Mouse (Mus musculus) embryonic fibroblast, embryonic 13.5 days (primary cell): ENCODE results near the gene Gpsm2. TPM values are rescaled to one million over a fixed set of nuclear protein-coding genes. Genes with fewer than 3 reads are reported as not detected.
A peak's percentile ranks its signal among the peaks of the same experiment; 100 is the strongest.

Source experiments
- H3K27ac ChIP-seq: 2 replicates; pipeline ENCODE4 v1.5.1; 2012; ENCODE audit warnings: low read length, control low read depth, inconsistent platforms; ENCODE audit not compliant: insufficient read depth
- H3K4me1 ChIP-seq: 2 replicates; pipeline ENCODE4 v1.6.1; 2011; ENCODE audit warnings: low read length; ENCODE audit not compliant: control insufficient read depth, insufficient read depth
- H3K4me3 ChIP-seq: 2 replicates; pipeline ENCODE4 v1.5.1; 2011; ENCODE audit warnings: mild to moderate bottlenecking, control low read depth, low read length; ENCODE audit not compliant: insufficient read depth
- CTCF ChIP-seq: IDR thresholded peaks from 2 replicates; pipeline ENCODE4 v1.5.1; 2011; ENCODE audit warnings: mild to moderate bottlenecking, control low read depth, low read length, moderate library complexity, borderline replicate concordance; ENCODE audit not compliant: insufficient read depth
- POLR2A ChIP-seq: IDR thresholded peaks from 2 replicates; pipeline ENCODE4 v1.6.1; 2011; ENCODE audit warnings: low read depth, mild to moderate bottlenecking, control low read depth, low read length, moderate library complexity
- polyA plus RNA-seq: library from polyadenylated mRNA; stranded (reverse); fragments of >200 nt; gene quantifications from 2 replicates; pipeline ENCODE4 v1.2.4, GENCODE M21; 2011; ENCODE audit warnings: low read depth; ENCODE audit not compliant: missing spikeins, insufficient read length

Gpsm2 gene
- polyA plus RNA-seq, 1 experiment, result 56.0 TPM

- H3K27ac ChIP-seq, result no peak overlapping the region
- TF ChIP-seq POLR2A (no peak), CTCF (no peak)
- no peaks in the 10 kb centered on the region for H3K4me1 ChIP-seq
- H3K4me3 ChIP-seq, result no peak overlapping the region
These were observed 8.2 kb upstream of the Gpsm2 start for GRCm38 (mm10) chr3:108730316-108730715.

DNA sequence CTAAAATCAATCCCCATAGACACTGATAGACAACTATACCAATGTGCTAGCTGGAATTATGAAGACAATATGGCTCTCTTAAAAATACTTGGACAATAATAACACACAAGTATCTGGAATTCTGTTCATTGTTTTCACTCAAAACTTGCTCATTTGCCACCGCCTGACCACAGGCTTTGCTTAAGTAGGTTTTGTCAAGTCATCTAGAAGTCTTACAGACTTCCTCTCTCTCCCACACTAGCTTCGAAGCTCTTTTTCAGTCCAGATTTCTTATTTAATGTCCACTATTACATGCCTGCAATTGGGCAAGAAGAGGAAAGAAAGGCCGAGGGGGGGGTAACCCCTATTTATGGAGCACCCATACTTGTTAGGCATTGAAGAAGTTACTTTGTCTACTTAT, 5.7 kb upstream of the Gpsm2 start:
- Histone ChIP-seq H3K27ac (no peak overlapping the region), H3K4me3 (no peak overlapping the region), H3K4me1 (no peaks in the 10 kb centered on the region)
- TF ChIP-seq CTCF (no peak), POLR2A (no peak)

GRCm38 (mm10) chr3:108727344-108727743, 5.2 kb upstream of the Gpsm2 start:
- Histone ChIP-seq H3K4me3 (no peak overlapping the region), H3K4me1 (no peaks in the 10 kb centered on the region), H3K27ac (no peak overlapping the region)
- TF ChIP-seq CTCF, result no peak
- no peak for TF ChIP-seq POLR2A

DNA sequence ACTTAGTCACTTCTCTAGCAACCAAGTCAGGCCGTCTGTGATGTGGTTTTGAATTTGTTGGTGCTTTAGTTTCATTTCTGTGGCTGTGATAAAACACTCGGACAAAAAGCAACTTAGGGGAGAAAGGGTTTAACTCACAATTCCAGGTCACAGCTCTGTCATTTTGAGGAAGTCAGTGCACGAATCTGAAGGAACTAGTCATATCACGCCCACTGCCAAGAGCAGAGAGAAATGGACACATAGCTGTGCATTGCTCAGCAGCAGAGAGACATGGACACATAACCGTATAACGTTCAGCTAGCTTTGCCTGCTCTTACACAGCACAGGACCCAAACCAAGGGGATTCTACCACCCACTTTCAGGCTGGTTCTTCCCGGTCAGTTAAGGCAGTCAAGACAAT, 4.3 kb upstream of the Gpsm2 start:
- Histone ChIP-seq H3K4me1 (no peaks in the 10 kb centered on the region), H3K4me3 (no peak overlapping the region), H3K27ac (no peak overlapping the region)
- TF ChIP-seq CTCF (no peak), POLR2A (no peak)

DNA sequence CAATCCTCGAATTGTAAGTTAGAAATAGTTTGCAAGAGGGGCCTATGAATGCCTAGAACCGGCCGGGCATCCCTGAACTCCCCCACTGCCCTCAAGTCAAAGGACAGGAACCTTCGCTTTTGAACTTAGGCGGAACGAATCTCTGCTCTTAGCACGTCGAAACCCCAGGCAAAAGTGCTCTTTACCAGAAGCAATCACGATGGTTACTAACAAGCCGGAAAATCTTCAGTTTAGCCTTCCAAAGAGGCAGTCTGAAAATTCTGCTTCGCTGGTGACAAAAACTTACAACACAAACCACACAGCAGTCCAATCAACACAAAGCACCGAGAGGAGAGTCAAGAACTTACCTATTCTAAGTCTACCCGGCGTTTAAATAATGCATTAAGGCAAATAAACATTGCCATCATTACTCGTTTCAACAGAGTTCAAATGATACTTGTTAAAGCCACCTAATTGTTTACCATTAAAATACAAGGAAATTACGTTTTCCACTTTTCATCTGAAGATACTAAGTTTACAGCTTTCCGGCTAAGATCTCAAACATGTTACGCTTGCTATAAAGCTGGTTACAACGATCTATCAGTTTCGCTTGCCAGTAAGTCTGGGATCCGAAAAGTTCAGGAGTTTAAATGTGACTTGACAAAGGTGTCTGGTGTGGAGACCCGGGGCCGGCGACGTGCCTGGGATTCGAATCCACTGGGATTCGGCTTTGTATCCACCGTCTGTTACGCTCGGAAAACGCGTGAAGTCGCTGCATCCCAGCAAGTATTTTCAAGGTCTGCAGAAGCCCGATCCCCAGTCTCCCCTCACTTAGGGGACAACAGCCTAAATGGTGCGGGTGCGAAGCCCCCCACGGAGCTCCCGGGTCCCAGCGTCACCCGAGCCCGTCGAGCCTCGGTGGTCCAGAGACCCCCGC, 775 bp downstream of the Gpsm2 start:
- TF ChIP-seq POLR2A (no peak), CTCF (no peak; the same call in 1 of the 2 replicates)
- H3K4me3 ChIP-seq, result peak overlapping the region; percentile 89
- peaks cover 3% of the 10 kb centered on the region for H3K4me1 ChIP-seq

DNA sequence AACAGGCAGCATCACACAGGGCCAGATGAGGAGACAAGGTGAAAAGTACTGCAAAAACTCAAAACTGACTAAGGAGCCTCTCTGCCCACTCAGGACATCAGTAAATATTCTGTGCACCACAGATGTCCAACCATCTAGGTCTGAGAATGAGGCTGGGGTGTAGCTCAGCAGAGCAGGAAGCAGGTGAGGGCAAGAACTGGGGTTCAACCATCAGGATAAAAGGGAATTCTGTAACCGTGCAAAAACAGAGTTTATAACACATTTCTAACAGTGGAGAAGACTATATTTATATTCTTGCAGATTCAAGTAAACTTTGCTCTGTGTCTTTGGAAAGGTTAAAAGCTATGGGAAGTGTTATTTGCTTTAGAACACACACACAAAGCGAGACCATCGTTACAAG, 2.3 kb downstream of the Gpsm2 start:
- Histone ChIP-seq H3K4me1 (peaks cover 3% of the 10 kb centered on the region), H3K27ac (no peak overlapping the region), H3K4me3 (no peak overlapping the region)
- TF ChIP-seq CTCF (no peak), POLR2A (no peak)

More for the DNA sequence above, 775 bp downstream of the Gpsm2 start:
- peak overlapping the region; percentile 28; the same call in 1 of the 2 replicates for H3K27ac ChIP-seq

GRCm38 (mm10) chr3:108719357-108719756, 2.8 kb downstream of the Gpsm2 start:
- H3K4me1 ChIP-seq, result peaks cover 3% of the 10 kb centered on the region
- H3K4me3 ChIP-seq, result no peak overlapping the region
- H3K27ac ChIP-seq, result no peak overlapping the region
- no peak for TF ChIP-seq POLR2A
- TF ChIP-seq CTCF, result no peak

DNA sequence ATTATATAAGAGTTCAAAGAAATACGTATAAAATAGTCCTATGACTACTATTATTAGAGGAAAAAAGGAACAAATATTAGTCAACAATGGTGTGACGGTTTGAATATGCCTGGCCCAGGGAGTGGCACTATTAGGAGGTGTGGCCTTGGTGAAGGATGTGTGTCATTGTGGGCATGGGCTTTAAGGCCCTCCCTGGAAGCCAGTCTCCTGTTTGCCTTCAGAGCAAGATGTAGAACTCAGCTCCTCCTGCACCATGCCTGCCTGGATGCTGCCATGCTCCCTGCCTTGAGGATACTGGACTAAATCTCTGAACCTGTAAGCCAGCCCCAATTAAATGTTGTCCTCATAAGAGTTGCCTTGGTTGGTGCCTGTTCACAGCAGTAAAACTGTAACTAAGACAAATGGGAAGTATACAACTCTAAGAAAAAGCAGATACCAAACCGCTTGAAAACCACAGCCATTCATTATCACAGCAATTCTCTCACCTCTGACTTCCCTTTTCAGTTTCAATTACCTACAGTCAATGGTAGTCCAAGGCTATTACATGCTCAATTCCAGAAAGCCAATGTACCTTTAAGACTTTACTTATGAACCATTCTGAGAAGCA, 4.1 kb downstream of the Gpsm2 start:
- TF ChIP-seq POLR2A (no peak), CTCF (no peak)

GRCm38 (mm10) chr3:108714837-108715236, 7.3 kb downstream of the Gpsm2 start:
- TF ChIP-seq POLR2A (no peak), CTCF (no peak)
- Histone ChIP-seq H3K4me3 (no peak overlapping the region), H3K4me1 (no peaks in the 10 kb centered on the region), H3K27ac (no peak overlapping the region)

More for the DNA sequence above, 4.1 kb downstream of the Gpsm2 start:
- Histone ChIP-seq H3K4me1 (peaks cover 3% of the 10 kb centered on the region), H3K27ac (no peak overlapping the region), H3K4me3 (no peak overlapping the region)
